Mouse (Mus musculus) liver, postnatal 0 days (tissue): ENCODE results near the gene Tmem191c.

Experiments
- CTCF ChIP-seq: sonication (generic); IDR thresholded peaks from 2 replicates; pipeline ENCODE4 v1.5.1; 2016; ENCODE audit warnings: antibody characterized with exemption, low read depth
- EP300 ChIP-seq: IDR thresholded peaks from 2 replicates; pipeline ENCODE4 v1.6.1; 2016; ENCODE audit warnings: antibody characterized with exemption, low read depth, mild to moderate bottlenecking

GRCm38 (mm10) chr16:17312531-17312930 is 36.7 kb downstream of the Tmem191c start:
- no peak for TF ChIP-seq CTCF
- TF ChIP-seq EP300 = no peak
